Mouse (Mus musculus) layer of hippocampus, postnatal 14 days (tissue): Measurements from ENCODE around the gene Ovol1. TPM values are rescaled to one million over a fixed set of nuclear protein-coding genes. Genes with fewer than 3 reads are reported as not detected.
A peak's percentile ranks its signal among the peaks of the same experiment; 100 is the strongest.

Experiments used
- DNase-seq, 2 experiments: peaks; one replicate each; pipeline ENCODE4 v3.0.0; 2021 to 2022; ENCODE audit warnings: low spot score in 2 of 2, mixed read lengths in 1 of 2
- total RNA-seq, 2 experiments: library from RNA; stranded (reverse); gene quantifications; 2 replicates each; pipeline ENCODE4 v1.2.3; 2021

Gene Ovol1
- total RNA-seq, 2 experiments from 2014 or later = not detected

DNA sequence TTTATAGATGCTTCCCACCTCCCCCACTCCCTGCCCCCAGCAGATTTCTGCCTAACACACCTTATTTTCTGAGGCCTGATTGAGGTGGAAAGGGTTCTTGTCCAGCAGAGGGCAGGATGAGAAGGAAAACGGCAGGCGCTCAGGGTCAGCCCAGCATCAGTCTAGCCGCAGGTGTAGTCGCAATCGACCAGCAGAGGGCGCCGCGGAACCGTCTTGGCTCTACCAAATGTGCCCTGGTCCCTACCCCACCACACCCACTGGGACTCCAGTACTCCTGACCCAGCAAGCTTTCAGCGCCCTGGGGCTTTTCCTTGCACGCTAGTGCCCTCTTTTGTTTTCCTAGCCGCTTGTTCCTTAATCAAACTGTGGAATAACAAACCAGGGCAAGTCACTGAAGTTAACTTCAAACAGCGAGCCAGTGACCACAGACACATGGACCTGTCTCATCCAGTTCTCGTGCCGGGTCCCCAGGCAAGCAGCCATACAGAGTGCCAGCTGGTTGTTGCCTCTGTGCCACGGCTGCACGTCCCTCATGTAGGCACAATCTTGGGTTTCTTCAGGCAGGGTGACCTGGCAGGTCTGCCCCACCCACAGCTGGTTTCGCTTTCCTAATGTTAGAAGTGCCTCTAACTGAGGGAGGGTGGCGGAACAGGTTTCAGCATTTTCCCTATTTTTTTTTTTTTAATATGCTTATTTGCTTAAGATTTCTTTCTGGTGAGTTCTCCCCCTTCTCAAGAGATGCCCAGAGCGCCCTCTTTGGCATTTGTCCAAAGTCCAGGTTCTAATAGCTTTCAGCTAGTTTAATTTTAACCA, 30.9 kb downstream of the Ovol1 start:
- peak; percentile 89 to 92 for DNase-seq

GRCm38 (mm10) chr19:5525204-5525603, 35.2 kb downstream of the Ovol1 start:
- DNase-seq = no peak

GRCm38 (mm10) chr19:5518721-5519120, 41.7 kb downstream of the Ovol1 start:
- DNase-seq = no peak

GRCm38 (mm10) chr19:5516906-5517505, 43.4 kb downstream of the Ovol1 start:
- DNase-seq = no peak

GRCm38 (mm10) chr19:5515840-5516777, 44.3 kb downstream of the Ovol1 start:
- no peak for DNase-seq

- no peak for DNase-seq
Observed at GRCm38 (mm10) chr19:5513005-5513349, 47.5 kb downstream of the Ovol1 start.

DNA sequence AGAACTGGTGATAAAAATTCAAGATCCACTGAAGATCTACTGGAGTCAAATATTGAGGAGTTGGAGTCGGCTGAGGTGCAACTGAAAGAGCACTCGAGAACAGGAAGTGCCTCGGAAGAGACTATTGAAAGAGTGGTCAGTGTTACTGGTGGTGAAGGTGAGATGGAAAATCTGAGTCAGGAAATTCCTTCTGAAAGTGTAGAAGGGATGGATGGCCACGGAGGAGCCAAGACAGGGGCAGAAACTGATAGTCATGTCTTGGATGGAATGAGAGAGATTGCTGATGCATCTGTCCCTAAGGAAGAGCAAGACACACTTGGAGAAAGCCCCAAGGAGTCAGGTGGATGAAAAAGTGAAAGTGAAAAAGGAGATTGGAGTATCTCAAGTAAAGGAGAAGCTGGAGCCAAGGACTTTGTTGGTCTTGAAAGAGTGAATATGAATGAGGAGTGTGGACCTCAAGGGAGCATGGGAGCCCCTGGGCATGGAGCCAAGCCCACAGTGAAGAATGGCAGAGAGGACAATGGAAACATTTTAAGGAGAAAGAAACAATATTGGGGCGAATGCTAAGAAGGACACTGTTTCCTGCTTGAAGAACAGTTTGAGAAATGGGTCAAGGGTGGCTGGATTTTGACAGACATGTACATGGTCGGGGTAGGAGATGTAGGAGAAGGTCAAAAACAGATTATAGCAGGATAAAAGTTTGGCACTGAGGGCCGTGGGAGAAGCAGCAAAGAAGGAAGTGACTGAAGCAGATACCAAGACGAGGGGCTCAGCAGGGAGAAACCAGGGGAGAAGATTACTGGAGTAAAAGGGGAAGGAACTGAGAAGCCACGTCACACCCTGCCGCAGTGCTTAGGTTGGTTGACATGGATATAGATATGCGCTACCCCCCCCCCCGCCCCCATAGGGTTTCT, 48.1 kb downstream of the Ovol1 start:
- DNase-seq = no peak

- DNase-seq = no peak
Observed at GRCm38 (mm10) chr19:5511074-5511632, 49.3 kb downstream of the Ovol1 start.

- DNase-seq = peak; percentile 95 to 99
Observed at GRCm38 (mm10) chr19:5510031-5511026, 50.1 kb downstream of the Ovol1 start, which contains the start of gene Snx32. Snx32 (minus strand) TSS chr19:5510538.

- DNase-seq = no peak
Observed at GRCm38 (mm10) chr19:5503687-5504086, 56.8 kb downstream of the Ovol1 start, which contains the start of gene 1700020D05Rik. 1700020D05Rik (minus strand) TSS chr19:5503787.

DNA sequence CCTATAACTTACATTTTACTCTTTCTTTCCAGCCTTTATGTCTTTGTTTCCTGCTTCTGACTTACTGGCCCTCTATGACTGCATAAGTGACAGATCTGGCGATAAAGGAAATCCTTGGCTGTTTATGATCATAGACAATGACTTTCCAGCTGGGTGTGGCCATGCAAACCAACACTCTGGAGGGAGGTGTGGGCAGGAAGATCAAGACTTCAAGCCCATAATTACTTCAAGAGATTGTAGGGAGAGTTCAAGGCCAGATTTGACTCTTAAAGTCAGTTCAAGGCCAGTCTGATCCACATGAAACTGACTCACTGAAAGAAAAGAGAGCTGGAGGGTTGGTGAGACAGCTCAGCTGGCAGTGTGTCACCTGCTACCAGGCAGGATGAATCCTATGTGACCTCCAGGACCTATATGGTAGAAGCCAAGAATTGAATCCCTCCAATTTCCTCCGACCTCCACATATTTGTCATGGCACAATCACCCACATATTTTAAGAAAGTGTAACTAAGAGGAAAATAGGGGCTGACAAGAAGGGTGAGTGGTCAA, 60.0 kb downstream of the Ovol1 start:
- DNase-seq = no peak

Other genes starting within 250 kb of the Ovol1 start
- not detected for gene Catsper1, start 224.9 kb downstream of the Ovol1 start, total RNA-seq
- 1 to 10 TPM; 5.4 to 5.9 TPM for gene Cst6, start 211.1 kb downstream of the Ovol1 start, total RNA-seq
- gene Eif1ad, start 193.9 kb downstream of the Ovol1 start, total RNA-seq = 10 to 100 TPM; 21.8 to 25.0 TPM
- 10 to 100 TPM; 83.0 to 97.1 TPM for gene Banf1, start 193.5 kb downstream of the Ovol1 start, total RNA-seq
- gene Sart1, start 171.9 kb downstream of the Ovol1 start, total RNA-seq = 10 to 100 TPM; 81.1 to 91.5 TPM
- gene Tsga10ip, start 158.1 kb downstream of the Ovol1 start, total RNA-seq = under 1 TPM in 1 of 2 experiments, not detected in 1; 0.67 TPM
- gene Drap1, start 135.7 kb downstream of the Ovol1 start, total RNA-seq = 100 to 1,000 TPM; 269 to 270 TPM
- 10 to 100 TPM; 63.0 to 63.6 TPM for gene AI837181, start 135.5 kb downstream of the Ovol1 start, total RNA-seq
- not detected for gene Fosl1, start 113.1 kb downstream of the Ovol1 start, total RNA-seq
- 10 to 100 TPM; 29.9 to 31.8 TPM for gene Ccdc85b, start 102.8 kb downstream of the Ovol1 start, total RNA-seq
- 100 to 1,000 TPM in 1 of 2 experiments, 10 to 100 TPM in 1; 96.3 to 101 TPM for gene Fibp, start 100.0 kb downstream of the Ovol1 start, total RNA-seq
- 1 to 10 TPM in 1 of 2 experiments, under 1 TPM in 1; 0.41 to 1.2 TPM for gene Ctsw, start 92.1 kb downstream of the Ovol1 start, total RNA-seq
- gene Efemp2, start 86.7 kb downstream of the Ovol1 start, total RNA-seq = 10 to 100 TPM; 16.8 to 20.9 TPM
- 10 to 100 TPM; 34.3 to 35.6 TPM for gene Mus81, start 72.2 kb downstream of the Ovol1 start, total RNA-seq
- 1,000 to 10,000 TPM; 1,666 to 1,748 TPM for gene Cfl1, start 70.2 kb downstream of the Ovol1 start, total RNA-seq
- 1 to 10 TPM; 6.3 to 8.1 TPM for gene 1700020D05Rik, start 56.9 kb downstream of the Ovol1 start, total RNA-seq
- gene Snx32, start 50.1 kb downstream of the Ovol1 start, total RNA-seq = 10 to 100 TPM; 70.5 to 74.2 TPM
- gene Ap5b1, start 7.4 kb upstream of the Ovol1 start, total RNA-seq = 1 to 10 TPM; 7.1 to 8.8 TPM
- gene Rnaseh2c, start 41.2 kb upstream of the Ovol1 start, total RNA-seq = 10 to 100 TPM; 84.4 to 90.5 TPM
- 10 to 100 TPM; 83.3 to 83.5 TPM for gene Kat5, start 49.6 kb upstream of the Ovol1 start, total RNA-seq
- 10 to 100 TPM; 21.0 to 26.7 TPM for gene Rela, start 76.8 kb upstream of the Ovol1 start, total RNA-seq
- gene Sipa1, start 103.1 kb upstream of the Ovol1 start, total RNA-seq = 10 to 100 TPM; 22.8 to 26.1 TPM
- 10 to 100 TPM; 16.1 to 17.0 TPM for gene Map3k11, start 128.1 kb upstream of the Ovol1 start, total RNA-seq
- gene Pcnx3, start 128.3 kb upstream of the Ovol1 start, total RNA-seq = 10 to 100 TPM; 66.3 to 72.2 TPM
- gene Kcnk7, start 143.7 kb upstream of the Ovol1 start, total RNA-seq = not detected
- 10 to 100 TPM; 15.6 to 20.1 TPM for gene Ehbp1l1, start 165.7 kb upstream of the Ovol1 start, total RNA-seq
- 10 to 100 TPM; 32.1 to 41.1 TPM for gene Fam89b, start 169.0 kb upstream of the Ovol1 start, total RNA-seq
- gene Ltbp3, start 180.3 kb upstream of the Ovol1 start, total RNA-seq = 10 to 100 TPM; 24.7 to 32.7 TPM
- gene Scyl1, start 210.8 kb upstream of the Ovol1 start, total RNA-seq = 10 to 100 TPM; 73.6 to 75.1 TPM